Comparison of ENCODE assay signal across 9 mouse cellular contexts in the genomic region with DNA sequence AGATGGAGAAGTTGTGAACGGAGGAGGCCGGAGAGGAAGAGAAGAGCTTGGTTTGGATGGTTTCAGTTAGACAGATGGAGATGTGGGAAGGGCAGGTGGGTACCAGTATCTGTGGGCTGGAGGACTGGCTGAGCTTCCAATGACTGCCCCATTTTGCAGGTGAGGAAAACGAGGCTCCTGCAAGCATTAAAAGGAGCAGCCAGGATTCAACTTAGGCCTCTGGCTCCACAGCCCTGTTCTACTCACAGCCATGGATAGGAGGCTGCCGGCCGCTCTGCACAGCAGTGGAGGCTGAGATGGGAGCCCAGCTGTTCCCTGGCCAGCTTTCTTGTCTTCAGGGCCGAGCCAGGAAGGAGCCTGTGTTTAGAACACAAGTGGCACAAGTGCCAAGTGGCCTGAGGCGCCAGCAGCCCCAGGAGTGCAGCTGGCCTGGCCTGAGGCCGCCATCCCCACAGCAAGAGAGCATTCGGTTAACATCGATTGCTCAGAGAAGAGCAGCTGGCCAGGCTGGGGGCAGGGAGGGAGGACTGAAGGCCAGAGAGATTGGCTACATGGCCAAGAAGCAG.
A peak's percentile ranks its signal among the peaks of the same experiment; 100 is the strongest.
DNase-seq lines count a peak whose midpoint lies in the region; ATAC-seq and TF ChIP-seq lines count a peak whose summit lies in the region.
"Had no signal": no experiment of that assay in that cellular context is flagged by ENCODE, and none has a peak within 500 bp of the region (broad histone marks: within the 10 kb centered on the region; RNA-seq: fewer than 3 reads in every experiment).

No protein-coding gene starts in this region.

- WGBS in stomach, embryonic 16.5 days = 75% methylated on average over 10 of the region's 10 CpGs
- WGBS in stomach, postnatal 0 days = 66% methylated on average over 10 of the region's 10 CpGs
- 72% methylated on average over 10 of the region's 10 CpGs for WGBS in heart, embryonic 10.5 days
- 63% methylated on average over 10 of the region's 10 CpGs for WGBS in forebrain, embryonic 13.5 days

- DNase-seq in frontal cortex, adult 2 months (ENCODE audit: extremely low spot score in 1 of 2, low spot score in 1 of 2) = peak; percentile 40 to 67
- DNase-seq in frontal cortex, postnatal 25 days (ENCODE audit: low spot score in 2 of 2) = no peak
- no peak for DNase-seq in stomach, postnatal 0 days (ENCODE audit: low spot score)
- no peak for DNase-seq in heart, embryonic 10.5 days (ENCODE audit: low spot score)

- H3K36me3 ChIP-seq in stomach, embryonic 16.5 days (ENCODE audit: control insufficient read depth, insufficient read depth, low read length) = no peaks in the 10 kb centered on the region
- no peaks in the 10 kb centered on the region for H3K36me3 ChIP-seq in stomach, postnatal 0 days (ENCODE audit: control insufficient read depth, insufficient read depth, low read length)
- H3K36me3 ChIP-seq in heart, embryonic 10.5 days = 0 out of 2 replicates have a peak, but pooled peaks cover 2% of the 10 kb centered on the region
- H3K36me3 ChIP-seq in myocyte (ENCODE audit: control insufficient read depth, insufficient read depth) = no peaks in the 10 kb centered on the region
- H3K36me3 ChIP-seq in forebrain, embryonic 13.5 days (ENCODE audit: poor library complexity, severe bottlenecking) = no peaks in the 10 kb centered on the region

- no peak overlapping the region for H3K4me3 ChIP-seq in stomach, embryonic 16.5 days (replicated peaks; ENCODE audit: low read length)
- no peak overlapping the region for H3K4me3 ChIP-seq in stomach, postnatal 0 days (ENCODE audit: low read depth, low read length)
- no peak overlapping the region for H3K4me3 ChIP-seq in heart, embryonic 10.5 days
- H3K4me3 ChIP-seq in myocyte = no peak overlapping the region
- H3K4me3 ChIP-seq in forebrain, embryonic 13.5 days = no peak overlapping the region

- no peak overlapping the region for H3K4me2 ChIP-seq in stomach, embryonic 16.5 days (ENCODE audit: low read depth, low read length)
- no peak overlapping the region for H3K4me2 ChIP-seq in stomach, postnatal 0 days (replicated peaks; ENCODE audit: low read depth)
- H3K4me2 ChIP-seq in myocyte (ENCODE audit: low read depth) = no peak overlapping the region
- no peak overlapping the region for H3K4me2 ChIP-seq in forebrain, embryonic 13.5 days

- no peaks in the 10 kb centered on the region for H3K79me2 ChIP-seq in myocyte (ENCODE audit: control insufficient read depth, insufficient read depth)

- no peaks in the 10 kb centered on the region for H3K27me3 ChIP-seq in stomach, embryonic 16.5 days (ENCODE audit: control insufficient read depth, insufficient read depth, low read length)
- no peaks in the 10 kb centered on the region for H3K27me3 ChIP-seq in stomach, postnatal 0 days (ENCODE audit: control insufficient read depth, insufficient read depth, low read length)
- no peaks in the 10 kb centered on the region for H3K27me3 ChIP-seq in heart, embryonic 10.5 days (ENCODE audit: insufficient read depth, poor library complexity, severe bottlenecking)
- no peaks in the 10 kb centered on the region for H3K27me3 ChIP-seq in myocyte (ENCODE audit: control insufficient read depth, insufficient read depth, insufficient read length)
- H3K27me3 ChIP-seq in forebrain, embryonic 13.5 days = peaks cover 5% of the 10 kb centered on the region; the same call in 1 of the 2 replicates

- no peak for TF ChIP-seq CTCF in stomach, postnatal 0 days (IDR thresholded peaks at IDR 0.05; ENCODE audit: low read depth)

- no peak for TF ChIP-seq POLR2A in myocyte (IDR thresholded peaks at IDR 0.05; ENCODE audit: insufficient read length, low read depth)

- H3K9ac ChIP-seq in stomach, embryonic 16.5 days (ENCODE audit: low read length) = peak overlapping the region; percentile 11; the same call in 1 of the 2 replicates
- H3K9ac ChIP-seq in stomach, postnatal 0 days (ENCODE audit: low read length) = no peak overlapping the region
- no peak overlapping the region for H3K9ac ChIP-seq in forebrain, embryonic 13.5 days

- no peak for ATAC-seq in stomach, embryonic 16.5 days (ENCODE audit: insufficient read depth, low FRiP score)
- ATAC-seq in stomach, postnatal 0 days (ENCODE audit: low FRiP score, low TSS enrichment) = no peak
- no peak for ATAC-seq in forebrain, embryonic 13.5 days
- no peak for ATAC-seq in megakaryocyte progenitor cell, adult 5-6 weeks (replicated peaks; ENCODE audit: poor library complexity)

- no peaks in the 10 kb centered on the region for H3K9me3 ChIP-seq in stomach, embryonic 16.5 days (replicated peaks; ENCODE audit: control insufficient read depth, low read length)
- no peaks in the 10 kb centered on the region for H3K9me3 ChIP-seq in stomach, postnatal 0 days (ENCODE audit: control insufficient read depth, low read length)
- H3K9me3 ChIP-seq in heart, embryonic 10.5 days = no peaks in the 10 kb centered on the region
- H3K9me3 ChIP-seq in forebrain, embryonic 13.5 days (replicated peaks) = no peaks in the 10 kb centered on the region

- H3K27ac ChIP-seq in stomach, embryonic 16.5 days (ENCODE audit: low read length) = no peak overlapping the region
- no peak overlapping the region for H3K27ac ChIP-seq in stomach, postnatal 0 days (replicated peaks)
- peak overlapping the region; percentile 17; the same call in 1 of the 2 replicates for H3K27ac ChIP-seq in heart, embryonic 10.5 days
- H3K27ac ChIP-seq in forebrain, embryonic 13.5 days = no peak overlapping the region
- H3K27ac ChIP-seq: kidney, postnatal 0 days had no signal

- no peak for TF ChIP-seq EP300 in stomach, postnatal 0 days (optimal IDR thresholded peaks at IDR 0.05)

- no peak overlapping the region for H3ac ChIP-seq in myocyte (ENCODE audit: control insufficient read depth, insufficient read length)

- H3K4me1 ChIP-seq in stomach, embryonic 16.5 days (ENCODE audit: control insufficient read depth, insufficient read depth, low read length) = peaks cover 13% of the 10 kb centered on the region
- no peaks in the 10 kb centered on the region for H3K4me1 ChIP-seq in stomach, postnatal 0 days (replicated peaks; ENCODE audit: control insufficient read depth, insufficient read depth)
- peaks cover 77% of the 10 kb centered on the region for H3K4me1 ChIP-seq in heart, embryonic 10.5 days
- peaks cover 42% of the 10 kb centered on the region for H3K4me1 ChIP-seq in forebrain, embryonic 13.5 days

TF ChIP-seq in myocyte, 11 proteins besides CTCF, POLR2A, EP300 and RAD21:
- no peak for TF ChIP-seq SRF (IDR thresholded peaks at IDR 0.05; ENCODE audit: control insufficient read depth, insufficient read length, low read depth)
- TF ChIP-seq MYOG (IDR thresholded peaks at IDR 0.05; ENCODE audit: control insufficient read depth in 1 of 3, insufficient read depth in 1 of 3, insufficient read length in 2 of 3, low read depth in 2 of 3) = peak; percentile 91 to 96 (median 93)
- no peak for TF ChIP-seq POLR2AphosphoS2 (IDR thresholded peaks at IDR 0.05; ENCODE audit: insufficient read length, low read depth)
- TF ChIP-seq REST (IDR thresholded peaks at IDR 0.05; ENCODE audit: insufficient read depth, insufficient read length) = no peak
- no peak for TF ChIP-seq MAX (IDR thresholded peaks at IDR 0.05; ENCODE audit: low read depth)
- TF ChIP-seq CEBPB (IDR thresholded peaks at IDR 0.05; ENCODE audit: insufficient read depth, poor library complexity, severe bottlenecking) = no peak
- no peak for TF ChIP-seq USF1 (IDR thresholded peaks at IDR 0.05; ENCODE audit: low read depth)
- TF ChIP-seq TCF12 (IDR thresholded peaks at IDR 0.05; ENCODE audit: insufficient read depth, poor library complexity, severe bottlenecking) = peak; percentile 69
- TF ChIP-seq E2F4 (IDR thresholded peaks at IDR 0.05; ENCODE audit: insufficient read depth) = no peak
- TF ChIP-seq TCF3 (IDR thresholded peaks at IDR 0.05; ENCODE audit: insufficient read length, low read depth) = peak; percentile 62
- peak in 2 of 3 experiments; percentile 85 to 92 for TF ChIP-seq MYOD1 (IDR thresholded peaks at IDR 0.05; ENCODE audit: control insufficient read depth in 1 of 3, insufficient read length in 2 of 3, low read depth in 2 of 3)

Comparison
In these comparisons a context has a peak if more than half of its experiments do, and no peak if none do; other contexts are left out.
1. DNase-seq: peak in frontal cortex, adult 2 months (2 of 2); none in frontal cortex, postnatal 25 days (0 of 2), stomach, postnatal 0 days (single experiment) and heart, embryonic 10.5 days (single experiment).